Mouse (Mus musculus) midbrain, embryonic 11.5 days (tissue): Measurements from ENCODE around the gene Rprd1b. TPM values are rescaled to one million over a fixed set of nuclear protein-coding genes. Genes with fewer than 3 reads are reported as not detected.
A peak's percentile ranks its signal among the peaks of the same experiment; 100 is the strongest.

Source experiments
- ATAC-seq: fragments of 200-750 bp; cut with Nextera tagmentation; 2 replicates; pipeline ENCODE4 v1.8.0; 2017; ENCODE audit warnings: moderate TSS enrichment, moderate library complexity; ENCODE audit not compliant: low FRiP score
- DNase-seq: peaks from one replicate; pipeline ENCODE4 v3.0.0; 2015; ENCODE audit warnings: low spot score; ENCODE audit errors: missing footprints
- H3K27ac ChIP-seq: fragments of 300-500 bp; sonication (generic); 2 replicates; pipeline ENCODE4 v1.5.1; 2014; ENCODE audit warnings: low read depth, low read length
- H3K27me3 ChIP-seq: fragments of 300-500 bp; sonication (generic); 2 replicates; pipeline ENCODE4 v1.6.1; 2014; ENCODE audit warnings: mild to moderate bottlenecking, low read length, moderate library complexity, mixed read lengths; ENCODE audit not compliant: control insufficient read depth, insufficient read depth
- H3K36me3 ChIP-seq: fragments of 300-500 bp; sonication (generic); 2 replicates; pipeline ENCODE4 v1.6.1; 2014; ENCODE audit warnings: mild to moderate bottlenecking, low read length, moderate library complexity, mixed read lengths; ENCODE audit not compliant: control insufficient read depth, insufficient read depth
- H3K4me1 ChIP-seq: fragments of 300-500 bp; sonication (generic); 2 replicates; pipeline ENCODE4 v1.6.1; 2014; ENCODE audit warnings: low read length; ENCODE audit not compliant: control insufficient read depth, insufficient read depth
- H3K4me2 ChIP-seq: fragments of 300-500 bp; sonication (generic); 2 replicates; pipeline ENCODE4 v1.6.1; 2014; ENCODE audit warnings: mild to moderate bottlenecking, moderate library complexity
- H3K4me3 ChIP-seq: fragments of 300-500 bp; sonication (generic); 2 replicates; pipeline ENCODE4 v1.5.1; 2014; ENCODE audit warnings: low read depth, low read length
- H3K9ac ChIP-seq: fragments of 300-500 bp; sonication (generic); 2 replicates; pipeline ENCODE4 v1.6.1; 2014; ENCODE audit warnings: low read length
- H3K9me3 ChIP-seq: fragments of 300-500 bp; sonication (generic); 2 replicates; pipeline ENCODE4 v1.6.1; 2016; ENCODE audit warnings: low read length; ENCODE audit not compliant: control insufficient read depth
- WGBS: fragments of 180-500 bp; shearing (Covaris S2); extraction: QIAGEN DNeasy Blood & Tissue Kit; methylation state at CpG from one replicate; pipeline ENCODE4 v1.1.7; 2014; 5-methylcytosine and 5-hydroxymethylcytosine counted together
- polyA plus RNA-seq: library from polyadenylated mRNA; unstranded; fragments of >200 nt; fragmentation: Nextera tagmentation; extraction: Ambion mirVana; gene quantifications from 2 replicates; pipeline ENCODE4 v1.2.1, GENCODE M21; 2014

The Rprd1b gene
- polyA plus RNA-seq, 1 experiment from 2014 or later, result 64.9 TPM

DNA sequence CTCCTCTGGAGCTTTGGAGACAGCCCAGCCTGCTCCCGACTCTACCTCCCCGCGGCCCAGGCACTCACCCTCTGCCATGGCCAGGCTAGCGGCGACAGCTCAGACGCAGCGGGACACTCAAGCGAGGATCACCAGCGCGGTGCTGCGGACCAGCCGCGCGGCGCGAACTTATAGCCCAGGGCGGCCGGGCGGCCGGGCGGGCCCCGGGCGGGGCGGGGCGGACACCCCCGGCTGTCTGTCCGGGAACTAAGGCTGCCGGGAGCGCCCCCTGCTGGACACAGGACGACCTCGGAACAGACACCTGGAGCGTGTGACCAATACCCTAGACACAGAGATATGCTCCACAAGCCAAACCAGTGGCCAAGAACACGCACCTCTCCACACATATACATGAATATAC, 117.9 kb downstream of the Rprd1b start, which contains the start of gene Tgm2:
Gene Tgm2 (minus strand): TSS at position 214 of the 400 bp plus-strand sequence.
- no peaks in the 10 kb centered on the region for H3K9me3 ChIP-seq
- peak within 1 kb of the TSS; percentile 31 for H3K4me3 ChIP-seq
- DNase-seq (peak; percentile 97), ATAC-seq (peak; percentile 71)
- peaks cover 2% of the 10 kb centered on the region for H3K4me1 ChIP-seq
- no peaks in the 10 kb centered on the region for H3K36me3 ChIP-seq
- under 1% methylated on average over 31 of the region's 33 CpGs for WGBS
- H3K27ac ChIP-seq, result no peak within 1 kb of the TSS
- peak within 1 kb of the TSS; percentile 53 for H3K4me2 ChIP-seq
- H3K27me3 ChIP-seq, result no peaks in the 10 kb centered on the region; the same call in 1 of the 2 replicates
- H3K9ac ChIP-seq, result peak within 1 kb of the TSS; percentile 51

DNA sequence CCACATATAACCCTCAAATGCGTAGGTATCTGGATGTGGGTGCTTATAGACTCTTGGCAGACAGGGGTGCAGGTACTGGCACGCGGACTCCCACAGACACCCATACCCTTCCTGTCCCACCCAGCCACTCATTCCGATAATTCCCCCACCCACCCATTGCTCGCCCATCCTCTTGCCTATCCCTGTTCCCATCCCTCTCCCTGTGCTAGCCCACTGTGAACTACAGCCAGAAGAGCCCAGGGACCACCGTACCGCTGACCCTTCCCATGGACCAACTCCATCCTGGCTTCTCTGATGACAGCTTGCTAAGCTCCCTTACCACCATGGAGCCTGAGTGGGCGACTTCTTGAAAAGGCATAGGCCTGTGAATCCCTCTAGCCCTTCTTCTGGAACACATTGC, 118.7 kb downstream of the Rprd1b start:
- ATAC-seq (no peak), DNase-seq (no peak)
- H3K4me1 ChIP-seq, result peaks cover 2% of the 10 kb centered on the region
- 88% methylated on average over 8 of the region's 8 CpGs for WGBS
- no peaks in the 10 kb centered on the region; the same call in 1 of the 2 replicates for H3K27me3 ChIP-seq
- H3K4me2 ChIP-seq, result no peak overlapping the region
- H3K4me3 ChIP-seq, result no peak overlapping the region
- no peaks in the 10 kb centered on the region for H3K36me3 ChIP-seq
- H3K9ac ChIP-seq, result no peak overlapping the region
- H3K9me3 ChIP-seq, result no peaks in the 10 kb centered on the region
- no peak overlapping the region for H3K27ac ChIP-seq

DNA sequence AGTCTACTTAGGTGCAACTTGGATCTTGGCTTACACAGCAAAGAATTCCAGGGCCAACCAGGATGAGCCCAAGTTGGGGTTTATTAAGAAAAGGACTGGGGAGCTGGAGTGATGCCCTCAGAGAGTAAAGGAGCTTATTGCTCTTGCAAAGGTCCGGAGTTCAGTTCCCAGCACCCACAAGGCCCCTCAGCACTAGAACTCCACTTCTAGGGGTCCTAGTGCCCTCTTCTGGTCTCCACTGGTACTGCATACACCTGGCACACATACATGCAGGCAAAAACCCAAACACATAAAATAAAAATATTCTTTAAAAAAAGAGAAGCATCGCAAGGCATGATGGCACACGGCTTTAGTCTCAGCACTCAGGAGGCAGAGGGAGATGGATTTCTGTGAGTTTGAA, 122.8 kb downstream of the Rprd1b start:
- WGBS, result 98% methylated on average over 3 of the region's 3 CpGs
- no peak overlapping the region for H3K9ac ChIP-seq
- no peaks in the 10 kb centered on the region for H3K36me3 ChIP-seq
- no peak for DNase-seq
- H3K27me3 ChIP-seq, result no peaks in the 10 kb centered on the region; the same call in 1 of the 2 replicates
- H3K4me2 ChIP-seq, result no peak overlapping the region
- ATAC-seq, result no peak
- H3K4me3 ChIP-seq, result no peak overlapping the region
- H3K9me3 ChIP-seq, result no peaks in the 10 kb centered on the region
- peaks cover 9% of the 10 kb centered on the region for H3K4me1 ChIP-seq
- H3K27ac ChIP-seq, result no peak overlapping the region

DNA sequence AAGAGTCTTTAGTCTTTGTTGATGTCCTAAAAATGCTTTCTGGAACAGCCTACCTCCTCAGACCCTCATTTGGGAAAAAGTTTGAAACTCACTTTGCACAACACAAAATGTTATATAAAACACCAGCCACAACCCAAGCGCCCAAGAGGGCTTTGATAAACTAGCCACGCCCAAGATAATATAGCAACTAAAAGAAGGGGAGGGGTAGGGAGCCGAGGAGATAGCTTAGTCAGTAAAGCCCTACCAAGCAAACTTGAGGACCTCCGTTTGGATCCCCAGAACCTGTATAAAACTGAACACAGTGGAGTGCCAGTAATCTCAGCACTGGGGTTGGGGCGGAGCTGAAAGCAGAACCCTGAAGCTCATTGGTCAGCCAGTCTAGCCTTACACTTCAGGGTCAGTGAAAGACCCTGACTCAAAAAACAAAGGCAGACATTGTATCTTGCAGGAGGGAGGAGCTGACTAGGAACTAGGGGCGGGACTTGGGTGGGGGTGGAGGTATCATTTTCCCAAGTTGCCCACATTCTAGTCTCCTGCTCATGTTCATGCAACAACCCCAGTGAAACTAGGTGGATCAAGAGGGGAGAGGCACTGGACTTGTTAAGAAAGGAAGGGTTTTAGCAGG, 124.5 kb downstream of the Rprd1b start:
- Histone ChIP-seq H3K4me2 (no peak overlapping the region), H3K9ac (no peak overlapping the region), H3K27ac (no peak overlapping the region), H3K4me3 (no peak overlapping the region), H3K27me3 (no peaks in the 10 kb centered on the region), H3K9me3 (no peaks in the 10 kb centered on the region), H3K4me1 (peaks cover 9% of the 10 kb centered on the region), H3K36me3 (no peaks in the 10 kb centered on the region)
- DNase-seq (peak; percentile 89), ATAC-seq (peak; percentile 90)
- WGBS, result 32% methylated on average over 6 of the region's 6 CpGs

DNA sequence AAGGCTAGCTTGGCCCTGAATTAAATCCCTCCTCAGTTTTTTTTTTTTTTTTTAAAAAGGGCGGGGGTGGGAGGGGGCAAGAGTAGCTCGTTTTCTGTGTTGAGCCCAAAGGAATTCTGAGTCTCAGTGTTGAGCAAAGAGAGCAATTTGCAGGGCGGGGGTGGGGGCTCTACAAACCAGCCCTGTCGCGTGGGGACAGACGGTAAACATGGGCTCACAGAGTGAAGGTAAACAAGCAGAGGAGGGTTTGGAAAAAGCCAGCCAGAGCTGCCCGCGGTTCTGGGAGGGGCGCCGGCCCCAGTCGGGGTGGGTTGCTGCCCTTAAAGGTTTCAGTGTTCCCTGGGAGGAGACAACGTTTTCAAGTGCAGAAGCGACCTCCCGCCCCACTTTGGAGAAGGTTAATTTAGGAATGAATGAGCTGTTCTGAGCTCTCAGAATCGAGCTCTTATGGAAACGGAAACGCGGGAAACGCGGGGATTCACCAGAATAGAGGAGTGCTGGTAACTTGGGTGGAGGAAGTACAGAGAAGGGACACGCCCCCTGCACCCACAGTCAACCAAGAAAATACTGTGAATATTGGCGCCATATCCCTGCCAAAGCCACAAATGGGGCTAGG, 125.5 kb downstream of the Rprd1b start:
- Histone ChIP-seq H3K9ac (peak overlapping the region; percentile 50), H3K4me1 (peaks cover 9% of the 10 kb centered on the region), H3K4me3 (peak overlapping the region; percentile 17), H3K27me3 (no peaks in the 10 kb centered on the region), H3K9me3 (no peaks in the 10 kb centered on the region), H3K27ac (peak overlapping the region; percentile 48; the same call in 1 of the 2 replicates), H3K36me3 (no peaks in the 10 kb centered on the region), H3K4me2 (peak overlapping the region; percentile 48)
- 2% methylated on average over 22 of the region's 22 CpGs for WGBS
- ATAC-seq, result peak; percentile 66
- DNase-seq, result peak; percentile 90

DNA sequence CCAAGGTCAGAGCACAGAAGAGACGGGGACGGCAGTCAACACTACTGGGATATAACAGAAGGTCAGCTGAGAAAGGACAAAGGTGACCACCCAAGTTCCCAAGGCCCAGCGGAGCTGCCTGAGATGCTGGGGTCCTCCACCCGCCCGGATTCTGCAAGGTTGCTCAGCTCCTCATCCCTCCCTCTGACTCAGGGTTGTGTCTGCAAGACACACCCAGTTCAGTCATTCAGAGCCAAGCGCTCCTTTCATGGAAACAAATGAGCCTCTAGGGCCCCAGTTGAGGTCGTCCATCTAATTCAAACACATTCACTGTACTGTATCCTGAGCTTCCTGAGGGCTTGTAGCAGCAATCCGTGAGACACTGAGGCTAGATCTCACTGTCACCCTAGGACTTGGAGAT, 126.3 kb downstream of the Rprd1b start:
- Histone ChIP-seq H3K4me3 (no peak overlapping the region), H3K9ac (no peak overlapping the region), H3K4me2 (no peak overlapping the region), H3K9me3 (no peaks in the 10 kb centered on the region), H3K27ac (no peak overlapping the region), H3K4me1 (peaks cover 9% of the 10 kb centered on the region), H3K36me3 (no peaks in the 10 kb centered on the region), H3K27me3 (no peaks in the 10 kb centered on the region)
- ATAC-seq (no peak), DNase-seq (no peak)
- 68% methylated on average over 8 of the region's 8 CpGs for WGBS

DNA sequence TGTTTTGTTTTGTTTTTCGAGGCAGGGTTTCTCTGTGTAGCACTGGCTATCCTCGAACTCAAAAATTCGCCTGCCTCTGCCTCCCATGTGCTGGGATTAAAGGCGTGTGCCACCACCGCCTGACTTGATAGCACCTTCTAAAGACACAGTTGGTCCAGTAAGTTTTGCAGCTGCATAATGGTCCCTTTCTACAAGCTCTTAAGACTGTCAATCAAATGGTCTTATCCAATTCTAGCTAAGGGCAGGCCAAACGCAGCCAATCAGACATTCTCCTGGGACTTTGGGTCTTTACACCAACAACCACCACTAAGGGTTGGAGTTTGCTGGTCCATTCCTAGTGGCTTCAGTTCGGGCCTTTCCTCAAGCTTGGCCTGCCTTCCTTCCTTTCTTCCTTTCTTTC, 126.8 kb downstream of the Rprd1b start:
- H3K36me3 ChIP-seq, result no peaks in the 10 kb centered on the region

DNA sequence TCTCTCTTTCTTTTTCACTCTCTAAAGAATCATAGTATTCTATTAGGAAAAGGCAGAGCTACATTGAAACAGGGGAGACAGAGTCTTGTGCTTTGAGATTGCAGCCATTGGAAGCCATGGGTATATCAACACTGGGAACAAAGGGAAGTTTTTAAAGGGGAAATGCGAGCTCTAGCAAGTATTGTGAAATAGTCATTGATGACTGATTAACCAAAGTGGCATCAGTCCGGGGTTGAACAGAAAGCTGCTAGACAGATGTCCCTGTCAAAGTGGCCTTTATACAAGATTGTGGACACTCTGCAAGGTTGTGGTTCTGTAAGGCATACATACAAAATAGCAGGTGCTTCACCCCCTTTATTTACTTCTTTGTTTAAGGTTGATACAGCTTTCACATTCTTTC, 127.3 kb downstream of the Rprd1b start:
- peaks cover 15% of the 10 kb centered on the region for H3K4me1 ChIP-seq
- H3K4me3 ChIP-seq, result no peak overlapping the region
- no peak overlapping the region for H3K9ac ChIP-seq
- H3K9me3 ChIP-seq, result no peaks in the 10 kb centered on the region
- WGBS, result 91% methylated on average over 2 of the region's 2 CpGs
- ATAC-seq (no peak), DNase-seq (no peak)
- no peak overlapping the region for H3K27ac ChIP-seq
- H3K4me2 ChIP-seq, result no peak overlapping the region
- H3K27me3 ChIP-seq, result no peaks in the 10 kb centered on the region
- no peaks in the 10 kb centered on the region for H3K36me3 ChIP-seq

More for the DNA sequence above, 126.8 kb downstream of the Rprd1b start:
- Histone ChIP-seq H3K4me2 (no peak overlapping the region), H3K4me1 (peaks cover 14% of the 10 kb centered on the region), H3K4me3 (no peak overlapping the region), H3K9ac (no peak overlapping the region), H3K9me3 (no peaks in the 10 kb centered on the region), H3K27ac (no peak overlapping the region), H3K27me3 (no peaks in the 10 kb centered on the region)
- DNase-seq (no peak), ATAC-seq (no peak)
- WGBS, result 87% methylated on average over 7 of the region's 7 CpGs

DNA sequence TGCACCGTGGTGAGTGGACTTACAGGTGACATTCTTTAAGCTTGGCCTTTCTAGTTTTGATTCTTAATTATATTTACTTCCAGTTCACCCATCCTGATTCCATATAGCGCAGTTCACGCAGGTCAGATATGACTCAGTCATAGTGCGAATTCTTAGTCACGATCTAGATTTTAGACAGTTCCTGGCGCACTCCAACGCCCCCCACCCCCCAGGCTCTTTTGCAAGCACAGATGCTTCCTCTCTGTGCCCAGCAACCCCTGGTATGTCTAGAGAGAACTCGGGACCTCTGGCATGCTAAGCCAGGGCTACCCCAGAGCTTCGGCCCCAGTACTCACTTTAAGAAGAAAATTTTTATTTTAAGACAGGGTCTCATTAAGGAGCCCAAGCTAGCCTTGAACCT, 128.2 kb downstream of the Rprd1b start:
- H3K4me1 ChIP-seq, result peaks cover 15% of the 10 kb centered on the region
- H3K27me3 ChIP-seq, result no peaks in the 10 kb centered on the region

More for the DNA sequence above, 128.2 kb downstream of the Rprd1b start:
- 89% methylated on average over 9 of the region's 9 CpGs for WGBS
- Histone ChIP-seq H3K9ac (no peak overlapping the region), H3K4me3 (no peak overlapping the region), H3K27ac (no peak overlapping the region), H3K9me3 (no peaks in the 10 kb centered on the region), H3K4me2 (no peak overlapping the region), H3K36me3 (no peaks in the 10 kb centered on the region)
- no peak for DNase-seq
- no peak for ATAC-seq
